Mouse (Mus musculus): ENCODE results near the gene Son.
A peak's percentile ranks its signal among the peaks of the same experiment; 100 is the strongest.

Gene Son

DNA sequence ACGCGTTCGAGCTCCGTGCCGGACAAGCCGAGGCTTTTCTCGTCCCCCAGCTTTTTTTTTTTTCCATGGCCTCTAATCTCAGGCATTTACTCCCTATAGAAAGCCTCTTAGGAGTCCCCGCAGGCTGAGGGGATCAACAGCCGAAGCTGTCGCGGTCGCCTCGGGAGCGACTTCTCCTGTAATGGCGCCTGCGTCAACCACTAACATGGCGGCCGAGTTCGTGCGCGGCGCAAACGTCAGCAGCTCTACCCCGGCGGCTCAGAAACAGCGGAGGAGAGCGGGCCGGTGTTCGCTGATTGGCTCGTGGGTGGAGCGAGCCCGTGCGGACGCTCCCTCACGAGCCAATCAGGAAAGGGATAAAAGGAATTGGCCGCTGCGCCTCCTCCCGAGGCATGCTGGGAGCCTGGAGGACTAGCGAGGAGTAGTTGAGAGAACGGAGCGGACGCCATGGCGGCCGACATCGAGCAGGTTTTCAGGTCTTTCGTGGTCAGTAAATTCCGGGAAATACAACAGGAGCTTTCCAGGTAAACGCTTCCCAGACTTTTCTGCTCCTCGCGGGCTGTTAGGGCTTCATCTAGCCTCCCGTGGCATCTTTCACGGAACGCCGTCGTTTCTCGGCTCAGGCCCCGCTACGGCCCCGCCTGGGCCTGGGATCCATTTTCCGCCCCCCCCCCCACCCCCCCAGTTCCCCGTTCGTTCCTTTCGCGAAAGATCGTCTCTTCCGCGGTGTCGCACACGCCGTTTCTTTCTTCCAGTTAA, at the start of gene Son:
Gene Son (plus strand): TSS at position 46 of the 759 bp plus-strand sequence.
- peak; percentile 95 for DNase-seq (ENCODE audit: extremely low read depth, insufficient read length, low spot score)

DNA sequence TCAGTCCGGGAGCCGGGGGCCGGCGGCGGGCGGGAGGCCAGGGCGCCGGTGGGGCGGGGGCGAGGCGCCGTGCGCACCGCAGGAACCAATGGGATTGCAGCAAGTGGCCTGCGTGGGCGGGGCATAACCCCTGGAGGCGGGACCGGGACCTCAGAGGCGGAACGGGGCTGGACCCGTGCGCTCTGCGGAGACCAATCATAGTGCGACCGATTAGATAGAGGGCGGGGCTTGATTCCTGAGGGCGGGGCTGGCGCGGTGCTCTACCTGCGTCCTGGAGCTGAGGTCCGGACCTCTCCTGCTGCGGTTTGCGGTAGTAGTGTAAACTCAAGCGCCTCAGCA, 49.7 kb upstream of the Son start, which contains the start of gene Tmem50b:
Gene Tmem50b (minus strand): TSS at position 129 of the 339 bp plus-strand sequence.
- peak; percentile 96 for DNase-seq (ENCODE audit: extremely low read depth, insufficient read length, low spot score)

DNA sequence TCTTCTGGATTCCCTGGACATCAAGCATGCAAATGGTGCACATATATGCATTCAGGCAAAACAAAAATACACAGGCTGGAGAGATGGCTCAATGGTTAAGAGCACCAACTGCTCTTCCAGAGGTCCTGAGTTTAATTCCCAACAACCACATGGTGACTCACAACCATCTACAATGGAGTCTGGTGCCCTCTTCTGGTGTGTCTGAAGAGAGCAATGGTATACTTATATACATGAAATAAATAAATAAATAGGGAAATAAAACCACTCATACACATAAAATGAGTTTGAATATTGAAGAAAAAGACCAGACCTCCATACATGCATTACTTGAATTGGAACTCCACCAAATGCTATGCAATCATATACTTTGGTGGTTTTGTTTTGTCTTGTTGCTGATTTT, 48.1 kb upstream of the Son start:
- no peak for DNase-seq (ENCODE audit: extremely low read depth, insufficient read length, low spot score)

DNA sequence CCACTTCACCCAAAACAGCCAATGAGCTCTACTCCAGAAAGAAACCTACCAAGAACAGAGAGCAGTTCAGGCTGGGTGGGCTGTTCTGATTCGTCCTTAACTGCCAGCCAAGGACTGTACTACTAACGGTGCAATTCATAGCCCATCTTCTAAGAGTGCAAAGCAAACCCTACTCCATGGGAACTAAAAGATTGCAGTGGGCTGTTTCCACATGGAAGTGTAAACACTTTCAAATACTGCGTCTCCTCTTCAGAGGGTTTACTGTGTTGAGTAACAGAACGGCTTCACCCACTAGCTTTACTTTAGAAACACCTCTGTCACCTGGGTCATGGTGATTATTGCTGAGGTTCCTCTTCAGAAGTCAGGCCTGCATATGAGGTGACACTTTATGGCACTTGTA, 46.2 kb upstream of the Son start:
- no peak for DNase-seq (ENCODE audit: extremely low read depth, insufficient read length, low spot score)

DNA sequence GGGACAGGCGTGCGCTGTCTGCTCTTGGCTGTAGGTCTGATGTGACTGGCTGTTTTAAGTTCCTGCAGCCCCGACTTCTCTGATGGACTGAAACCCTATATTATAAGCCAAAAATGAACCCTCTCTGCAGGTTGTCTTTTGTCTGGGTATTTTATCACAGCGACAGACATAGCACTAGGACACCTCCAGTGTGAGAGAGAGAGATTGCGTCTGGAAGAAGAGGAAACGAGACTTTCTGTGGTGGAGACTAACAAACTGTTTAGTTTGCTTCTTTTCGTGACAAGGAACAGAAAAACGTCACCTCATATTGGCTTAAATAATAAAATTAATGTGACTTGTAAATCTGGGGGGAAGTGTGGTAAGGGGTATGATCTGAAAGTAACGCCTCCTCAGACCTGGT, 45.6 kb upstream of the Son start:
- DNase-seq (ENCODE audit: extremely low read depth, insufficient read length, low spot score): no peak

DNA sequence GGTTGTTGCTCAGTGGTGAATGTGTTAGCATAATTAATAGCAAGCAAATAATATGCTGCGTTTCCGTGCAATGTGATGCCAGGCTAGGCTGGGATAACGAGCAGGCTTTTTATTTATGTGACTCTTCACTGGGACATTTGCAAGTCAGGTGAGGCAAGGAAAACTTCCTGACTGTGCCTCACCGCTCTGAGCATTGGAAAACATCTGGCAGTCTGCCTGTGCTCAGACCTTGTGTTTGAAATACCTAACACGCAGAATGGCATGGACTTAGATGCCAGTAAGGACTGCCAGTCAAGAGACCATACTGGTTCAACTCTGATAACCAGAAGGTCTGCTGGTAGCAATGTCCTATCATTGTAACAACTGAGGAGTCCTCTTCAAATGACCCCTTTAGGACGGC, 42.1 kb upstream of the Son start:
- no peak for DNase-seq (ENCODE audit: extremely low read depth, insufficient read length, low spot score)

DNA sequence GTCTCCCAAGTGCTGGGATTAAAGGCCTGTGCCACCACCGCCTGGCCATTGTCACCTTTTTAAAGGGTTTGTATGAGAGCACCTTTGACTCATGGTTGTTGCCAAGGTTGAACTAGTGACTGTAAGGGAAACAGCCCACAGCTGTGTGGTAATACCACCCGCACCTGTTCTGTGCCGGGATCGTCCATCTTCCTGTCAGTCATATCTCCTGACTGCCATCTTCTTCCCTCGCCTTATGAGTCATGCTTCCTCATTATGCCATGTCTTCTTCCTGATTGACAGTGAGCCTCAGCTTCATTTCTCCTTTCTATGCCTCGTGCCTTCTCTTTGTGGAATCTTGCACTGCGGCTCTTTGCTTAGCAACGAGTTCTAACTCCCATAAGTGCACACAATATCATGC, 40.3 kb upstream of the Son start:
- no peak for DNase-seq (ENCODE audit: extremely low read depth, insufficient read length, low spot score)

DNA sequence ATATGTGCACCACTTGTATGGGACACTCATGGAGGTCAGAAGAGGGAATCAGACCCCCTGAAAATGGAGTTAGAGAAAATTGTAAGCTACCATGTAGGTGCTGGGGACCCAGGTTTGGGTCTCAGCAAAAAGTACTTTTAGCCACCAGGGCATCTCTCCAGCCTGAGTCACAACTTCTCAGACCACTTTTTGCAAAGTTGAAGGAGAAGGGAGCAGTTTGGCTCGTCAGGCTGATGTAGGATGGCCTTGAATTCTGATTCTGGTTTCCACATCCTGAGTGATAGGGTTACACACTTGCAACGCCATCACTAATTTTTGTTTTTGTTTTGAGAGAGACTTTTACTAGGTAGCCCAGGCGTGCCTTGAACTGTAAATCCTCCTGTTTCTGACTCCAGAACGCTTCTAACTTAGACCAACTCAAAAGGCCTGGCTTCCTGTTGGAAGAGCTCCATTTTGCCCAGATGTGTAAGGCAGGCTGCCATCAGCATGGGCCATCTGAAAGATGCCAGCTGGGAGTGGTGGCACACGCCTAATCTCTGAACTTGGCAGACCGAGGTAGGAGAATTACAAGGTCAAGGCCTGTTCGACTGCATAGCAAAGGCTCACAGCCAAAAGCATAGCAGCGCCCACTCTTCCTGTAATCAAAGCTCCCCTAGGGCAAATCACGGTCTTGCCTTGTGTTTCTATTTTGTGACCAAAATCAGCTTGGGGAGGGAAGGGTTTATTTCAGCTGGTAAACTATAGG, 37.6 kb upstream of the Son start:
- peak; percentile 27 for DNase-seq (ENCODE audit: extremely low read depth, insufficient read length, low spot score)

DNA sequence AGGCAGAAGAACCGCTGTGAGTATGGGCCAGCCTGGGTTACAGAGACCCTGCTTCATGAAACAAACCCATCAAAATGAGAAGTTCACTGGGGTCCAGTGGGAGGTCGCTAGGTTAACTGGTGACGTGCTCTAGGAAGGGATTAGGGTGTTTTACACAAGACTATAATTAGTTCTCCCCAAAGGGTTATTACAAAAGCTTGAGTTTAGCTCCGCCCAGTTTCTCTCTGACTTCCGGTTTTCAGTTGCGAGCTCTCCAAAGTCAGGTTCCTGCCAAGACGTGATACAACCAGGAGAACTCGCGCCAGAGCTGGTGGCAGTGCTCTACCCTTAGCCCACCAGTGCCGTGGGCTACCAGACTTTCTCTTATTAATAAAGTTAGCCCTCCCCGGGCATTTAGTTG, 36.1 kb upstream of the Son start:
- no peak for DNase-seq (ENCODE audit: extremely low read depth, insufficient read length, low spot score)

DNA sequence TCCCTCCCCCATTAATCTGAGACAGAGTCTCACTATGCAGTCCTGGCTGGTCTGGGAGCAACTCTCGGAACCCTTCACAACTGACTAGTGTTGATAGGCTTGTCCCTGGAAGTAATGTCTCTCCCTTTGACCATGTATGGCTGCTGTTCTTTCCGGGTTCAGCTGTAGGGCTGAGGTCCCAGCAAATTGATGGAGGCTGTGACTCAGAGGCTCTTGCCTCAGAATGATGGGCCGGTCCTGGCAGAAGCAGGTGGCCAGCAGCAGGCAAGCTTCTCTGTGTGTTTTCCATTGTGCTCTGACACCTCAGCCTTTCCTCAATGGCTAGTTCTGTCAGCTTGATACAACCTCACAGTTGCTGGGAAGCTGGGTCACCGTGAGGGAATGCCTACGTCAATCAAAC, 34.8 kb upstream of the Son start:
- DNase-seq (ENCODE audit: extremely low read depth, insufficient read length, low spot score): no peak

DNA sequence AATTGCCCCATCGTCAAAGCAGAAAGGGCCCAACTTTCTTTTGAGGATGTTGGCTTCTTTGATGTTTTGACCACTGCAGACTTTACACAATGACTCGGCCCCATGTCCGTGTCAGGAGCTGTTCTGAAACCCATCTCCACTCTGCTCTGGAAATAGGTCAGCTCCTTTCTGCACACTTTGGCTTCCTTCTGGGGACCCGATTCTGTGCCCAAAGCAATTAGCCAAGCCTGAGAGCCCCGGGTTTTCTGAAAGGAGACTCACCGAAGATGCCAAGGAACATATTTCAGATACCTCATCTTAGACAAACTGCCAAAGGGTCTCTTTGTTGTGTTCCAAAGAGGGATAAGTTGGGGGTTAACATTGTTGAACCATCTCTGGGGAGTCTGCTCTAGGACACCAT, 32.8 kb upstream of the Son start:
- DNase-seq (ENCODE audit: extremely low read depth, insufficient read length, low spot score): no peak

DNA sequence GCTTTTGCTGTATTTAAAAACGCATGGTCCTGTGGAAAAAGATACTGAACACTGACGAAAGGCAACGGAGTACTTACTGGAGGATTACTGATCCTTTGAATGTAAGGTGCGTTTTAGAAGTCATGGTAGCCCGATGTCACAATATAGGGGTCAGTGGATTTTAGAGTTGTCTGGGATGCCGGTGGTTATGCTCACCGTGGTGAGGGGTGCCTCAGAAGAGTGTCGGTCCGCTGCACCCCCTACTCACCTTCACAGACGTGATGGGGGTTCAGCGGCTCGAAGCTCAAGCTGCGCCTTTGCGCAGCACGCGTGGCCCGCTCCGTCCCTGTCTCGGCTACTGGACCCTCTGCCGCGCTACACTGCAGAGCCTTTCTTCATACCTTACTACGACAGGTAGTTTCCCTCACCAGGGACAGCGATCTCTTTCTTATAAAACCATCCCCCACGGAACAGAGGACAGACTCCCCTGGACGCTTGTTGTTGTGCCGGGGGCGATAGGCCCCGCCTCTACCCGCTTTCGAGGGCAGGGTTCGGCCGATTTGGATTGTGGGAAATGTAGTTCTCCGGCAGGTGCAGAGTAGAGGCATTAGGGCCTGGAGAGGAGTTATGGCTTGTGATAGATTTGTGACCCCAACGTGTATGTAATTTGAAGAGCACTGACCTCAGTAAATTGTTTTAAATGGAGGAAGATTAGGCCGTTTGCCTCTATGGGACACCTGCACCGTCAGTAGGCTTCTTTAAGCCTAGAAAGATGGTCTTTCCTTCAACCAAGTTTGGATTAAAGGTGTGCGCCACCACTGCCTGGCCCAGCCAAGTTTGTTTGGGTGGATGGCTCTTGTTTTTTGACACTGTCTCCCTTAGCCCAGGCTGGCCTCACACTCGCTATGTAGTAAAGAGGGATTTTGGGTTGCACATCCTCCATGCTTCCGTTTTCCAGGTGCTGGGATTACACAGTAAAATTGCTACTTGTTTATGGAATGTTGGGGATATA, 28.5 kb upstream of the Son start, which contains the start of gene Dnajc28:
Gene Dnajc28 (minus strand): TSS at position 516 of the 991 bp plus-strand sequence.
- DNase-seq (ENCODE audit: extremely low read depth, insufficient read length, low spot score): no peak

DNA sequence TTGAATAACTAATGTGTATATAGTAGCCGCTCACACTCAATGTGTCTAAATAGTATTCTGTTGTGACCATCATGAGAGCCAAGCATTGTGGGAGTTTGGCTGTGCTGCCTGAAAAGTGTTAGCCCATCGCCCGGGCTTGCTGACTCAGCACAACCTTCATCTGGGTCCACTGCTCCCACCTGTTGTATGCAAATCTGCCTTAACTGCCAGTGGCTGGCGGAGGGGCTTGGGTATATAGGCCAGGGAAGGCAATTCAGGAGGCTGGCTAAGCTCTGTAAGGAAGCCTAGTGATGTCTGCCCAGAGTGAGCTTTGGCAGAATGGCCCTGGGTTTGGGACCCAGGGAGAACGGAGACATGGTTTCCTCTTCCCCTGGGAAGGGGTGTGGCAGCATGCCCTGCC, 27.1 kb upstream of the Son start:
- DNase-seq (ENCODE audit: extremely low read depth, insufficient read length, low spot score): no peak

DNA sequence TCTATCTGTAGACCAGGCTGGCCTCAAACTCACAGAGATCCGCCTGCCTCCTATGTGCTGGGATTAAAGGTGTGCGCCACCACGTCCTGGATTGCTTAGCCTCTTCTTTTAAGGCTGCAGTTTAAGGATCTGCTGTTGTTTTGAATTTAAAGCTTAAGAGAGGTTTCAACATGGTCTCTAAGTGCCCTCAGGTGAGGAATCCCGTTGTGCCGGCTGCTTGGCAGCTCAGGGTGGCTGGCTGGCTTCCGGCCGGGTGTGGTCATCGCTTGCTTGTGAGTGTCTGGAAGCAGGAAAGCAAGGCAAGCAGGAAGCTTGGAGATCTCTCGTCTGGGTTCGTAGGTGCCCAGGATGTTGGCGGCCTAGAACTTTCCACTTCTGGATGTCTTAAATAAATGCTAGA, 26.3 kb upstream of the Son start:
- no peak for DNase-seq (ENCODE audit: extremely low read depth, insufficient read length, low spot score)

DNA sequence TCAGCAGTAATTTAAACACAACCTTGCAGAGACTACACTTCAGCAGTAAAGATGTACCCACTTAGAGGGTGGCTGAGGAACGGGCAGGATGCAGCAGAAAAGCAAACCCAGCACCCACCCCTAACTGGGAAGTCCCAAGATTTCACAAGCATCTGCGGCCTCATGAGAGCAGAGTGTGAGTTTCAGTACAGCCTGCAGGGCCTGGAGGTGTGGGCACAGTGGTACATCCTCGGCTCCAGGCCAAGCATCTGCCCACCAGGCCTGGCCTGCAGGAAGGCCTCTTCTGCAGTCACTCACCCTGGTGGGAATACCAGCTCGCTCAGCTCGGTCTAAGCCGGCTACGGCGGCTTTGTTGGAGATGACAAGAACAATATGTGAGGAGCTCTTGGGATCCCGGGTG, 24.2 kb upstream of the Son start:
- DNase-seq (ENCODE audit: extremely low read depth, insufficient read length, low spot score): no peak

DNA sequence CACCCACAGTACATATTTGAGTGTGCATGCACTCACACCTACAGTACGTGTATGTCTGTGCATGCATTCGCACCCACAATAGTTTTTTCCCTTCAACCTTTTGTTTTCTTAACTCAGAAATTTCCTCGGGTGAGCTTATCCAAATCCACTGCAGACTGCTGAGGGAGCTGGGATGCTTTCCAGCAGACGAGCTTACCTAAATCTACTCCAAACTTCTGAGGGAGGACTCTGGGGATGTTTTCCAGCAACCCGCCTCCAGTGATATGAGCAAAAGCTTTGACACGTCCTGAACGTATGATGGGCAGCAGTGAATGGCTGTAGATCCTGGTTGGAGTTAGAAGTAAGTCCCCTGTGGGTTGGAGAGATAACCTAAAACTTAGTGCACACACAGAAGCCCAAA, 19.5 kb upstream of the Son start:
- DNase-seq (ENCODE audit: extremely low read depth, insufficient read length, low spot score): no peak

DNA sequence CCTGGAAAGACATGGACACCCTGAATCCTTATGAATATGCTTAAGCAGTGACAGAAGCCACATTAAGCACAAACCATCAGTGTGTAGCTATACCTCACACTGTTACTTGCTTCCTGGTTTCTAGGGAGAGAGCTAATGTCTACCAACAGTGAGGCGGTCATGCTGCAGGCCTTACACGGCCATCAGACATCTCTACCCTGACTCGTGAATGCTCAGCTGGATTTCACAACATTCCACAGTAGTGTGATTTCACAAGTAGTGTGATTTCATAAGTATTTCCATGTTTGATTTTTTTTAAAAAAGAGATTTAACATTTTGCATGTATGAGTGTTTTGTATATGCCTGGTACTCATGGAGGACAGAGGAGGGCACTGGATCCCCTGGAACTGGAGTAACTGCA, 18.6 kb upstream of the Son start:
- DNase-seq (ENCODE audit: extremely low read depth, insufficient read length, low spot score): no peak

DNA sequence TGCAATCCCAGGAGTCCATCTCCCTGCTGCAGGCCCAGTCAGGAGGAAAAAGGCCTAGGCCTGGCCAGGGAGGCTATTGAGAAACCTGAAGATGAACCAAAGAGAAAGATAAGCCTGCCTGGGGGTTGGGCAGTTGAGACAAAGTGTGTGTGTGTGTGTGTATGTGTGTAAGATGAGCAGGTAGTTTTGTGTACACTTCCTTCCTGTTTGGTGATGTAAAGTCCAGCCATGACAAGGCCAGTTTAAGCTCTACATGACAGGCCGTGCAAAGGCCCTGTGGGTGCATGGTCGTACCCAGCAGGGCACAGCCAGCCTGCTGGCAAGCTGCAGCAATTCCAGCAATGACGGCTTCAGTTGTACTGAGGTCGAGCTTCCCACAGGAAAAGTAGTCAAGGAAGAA, 17.6 kb upstream of the Son start:
- no peak for DNase-seq (ENCODE audit: extremely low read depth, insufficient read length, low spot score)

DNA sequence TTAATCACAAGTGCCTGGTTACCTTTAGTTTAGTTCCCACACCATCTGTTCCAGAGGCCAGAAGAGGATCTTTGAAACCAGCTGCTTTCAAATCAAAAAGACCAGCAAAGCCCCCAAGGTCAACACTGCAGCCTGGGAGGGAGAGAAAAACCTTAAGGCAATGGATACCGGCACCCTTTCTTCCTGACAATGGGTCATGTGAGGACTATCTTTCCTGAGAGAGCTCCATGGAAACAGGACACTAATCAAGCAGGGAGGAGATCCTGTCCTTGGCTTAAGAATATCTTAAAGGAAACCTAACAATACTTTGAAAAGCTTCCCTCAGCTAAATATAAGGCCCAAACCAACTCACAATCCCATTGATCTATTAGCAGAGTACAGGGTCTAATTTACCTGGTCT, 16.7 kb upstream of the Son start:
- no peak for DNase-seq (ENCODE audit: extremely low read depth, insufficient read length, low spot score)

DNA sequence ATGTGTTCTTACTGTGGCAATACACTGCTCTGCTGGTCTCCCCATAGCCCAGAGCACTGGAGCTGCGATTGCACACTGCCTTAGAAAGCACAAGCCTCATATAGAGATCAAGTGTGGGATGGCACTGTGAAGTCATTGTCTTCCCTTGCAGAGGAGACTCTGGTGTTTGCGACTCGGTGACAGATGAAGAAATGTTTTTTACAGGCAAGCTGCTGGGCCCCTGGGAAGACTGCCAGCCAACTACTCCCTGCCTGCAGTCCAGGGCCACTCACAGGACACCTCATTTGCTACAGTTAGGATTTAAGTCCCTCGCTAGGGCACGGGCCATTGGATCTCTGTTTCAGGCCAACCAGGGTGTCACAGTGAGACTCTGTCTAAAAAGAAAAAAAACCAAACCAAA, 14.9 kb upstream of the Son start:
- DNase-seq (ENCODE audit: extremely low read depth, insufficient read length, low spot score): no peak

DNA sequence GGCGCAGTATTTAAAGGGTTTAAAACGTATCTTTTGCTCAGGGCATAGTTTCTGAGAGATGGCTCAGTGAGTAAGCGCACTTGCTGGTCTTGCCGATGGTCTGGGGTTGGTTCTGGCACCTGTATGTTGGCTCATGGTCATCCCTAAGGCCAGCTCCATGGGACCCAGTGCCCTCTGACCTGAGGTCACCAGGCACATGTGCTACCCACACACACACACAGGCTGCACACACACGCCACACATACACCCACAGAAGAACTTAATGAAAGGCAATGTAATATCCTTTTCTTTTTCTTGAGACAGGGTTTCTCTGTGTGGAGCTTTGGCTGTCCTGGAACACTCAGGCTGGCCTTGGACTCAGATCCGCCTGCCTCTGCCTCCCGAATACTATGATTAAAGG, 14.4 kb upstream of the Son start:
- no peak for DNase-seq (ENCODE audit: extremely low read depth, insufficient read length, low spot score)

Data from 3134 (cell line).